Mouse (Mus musculus) embryonic facial prominence, embryonic 14.5 days (tissue): ENCODE results near the gene Gm21974. TPM values are rescaled to one million over a fixed set of nuclear protein-coding genes. Genes with fewer than 3 reads are reported as not detected.
A peak's percentile ranks its signal among the peaks of the same experiment; 100 is the strongest.

ENCODE experiments used
- ATAC-seq: fragments of 200-750 bp; cut with Nextera tagmentation; 2 replicates; pipeline ENCODE4 v1.8.0; 2017; ENCODE audit warnings: low read depth, moderate number of reproducible peaks, moderate TSS enrichment
- DNase-seq: peaks from one replicate; pipeline ENCODE4 v3.0.0-alpha.2; 2015; ENCODE audit warnings: low spot score
- H3K27ac ChIP-seq: fragments of 300-500 bp; sonication (generic); replicated peaks from 2 replicates; pipeline ENCODE4 v1.5.1; 2014; ENCODE audit warnings: low read depth, mild to moderate bottlenecking, low read length, moderate library complexity
- H3K27me3 ChIP-seq: fragments of 300-500 bp; sonication (generic); replicated peaks from 2 replicates; pipeline ENCODE4 v1.6.1; 2014; ENCODE audit warnings: low read length; ENCODE audit not compliant: control insufficient read depth, insufficient read depth
- H3K36me3 ChIP-seq: fragments of 300-500 bp; sonication (generic); 2 replicates; pipeline ENCODE4 v1.6.1; 2014; ENCODE audit warnings: low read length, mixed read lengths; ENCODE audit not compliant: control insufficient read depth, insufficient read depth
- H3K4me1 ChIP-seq: fragments of 300-500 bp; sonication (generic); 2 replicates; pipeline ENCODE4 v1.6.1; 2014; ENCODE audit warnings: antibody characterized with exemption, low read length; ENCODE audit not compliant: control insufficient read depth, insufficient read depth
- H3K4me2 ChIP-seq: fragments of 300-500 bp; sonication (generic); 2 replicates; pipeline ENCODE4 v1.6.1; 2014; ENCODE audit warnings: low read depth, mild to moderate bottlenecking, low read length, moderate library complexity, mixed read lengths
- H3K4me3 ChIP-seq: fragments of 300-500 bp; sonication (generic); 2 replicates; pipeline ENCODE4 v1.5.1; 2014; ENCODE audit warnings: low read depth, mild to moderate bottlenecking, low read length
- H3K9ac ChIP-seq: fragments of 300-500 bp; sonication (generic); 2 replicates; pipeline ENCODE4 v1.6.1; 2014; ENCODE audit warnings: low read depth, mild to moderate bottlenecking, low read length, moderate library complexity, mixed read lengths
- H3K9me3 ChIP-seq: fragments of 300-500 bp; sonication (generic); 2 replicates; pipeline ENCODE4 v1.6.1; 2016; ENCODE audit warnings: low read length; ENCODE audit not compliant: control insufficient read depth
- WGBS: fragments of 180-500 bp; shearing (Covaris S2); extraction: QIAGEN DNeasy Blood & Tissue Kit; methylation state at CpG from one replicate; pipeline ENCODE4 v1.1.7; 2014; 5-methylcytosine and 5-hydroxymethylcytosine counted together
- polyA plus RNA-seq: library from polyadenylated mRNA; unstranded; fragments of >200 nt; fragmentation: Nextera tagmentation; extraction: Ambion mirVana; gene quantifications from 2 replicates; pipeline ENCODE4 v1.2.1, GENCODE M21; 2014

Gm21974 gene
- polyA plus RNA-seq, 1 experiment from 2014 or later: not detected

GRCm38 (mm10) chr7:127867641-127868040, 27.6 kb downstream of the Gm21974 start:
- no peak for ATAC-seq

GRCm38 (mm10) chr7:127866434-127866833, 28.8 kb downstream of the Gm21974 start:
- ATAC-seq: no peak
- no peaks in the 10 kb centered on the region for H3K9me3 ChIP-seq
- H3K27ac ChIP-seq: no peak overlapping the region
- peaks cover 56% of the 10 kb centered on the region for H3K36me3 ChIP-seq
- H3K4me3 ChIP-seq: no peak overlapping the region
- no peak overlapping the region for H3K4me2 ChIP-seq
- DNase-seq: no peak
- no peaks in the 10 kb centered on the region for H3K4me1 ChIP-seq
- WGBS: 95% methylated on average over 12 of the region's 12 CpGs
- H3K9ac ChIP-seq: no peak overlapping the region
- no peaks in the 10 kb centered on the region for H3K27me3 ChIP-seq

More at GRCm38 (mm10) chr7:127867641-127868040, 27.6 kb downstream of the Gm21974 start:
- no peak overlapping the region for H3K27ac ChIP-seq
- H3K4me1 ChIP-seq: no peaks in the 10 kb centered on the region
- no peak for DNase-seq
- no peak overlapping the region for H3K4me3 ChIP-seq
- no peak overlapping the region for H3K4me2 ChIP-seq
- H3K9me3 ChIP-seq: no peaks in the 10 kb centered on the region
- 96% methylated on average over 18 of the region's 18 CpGs for WGBS
- peaks cover 63% of the 10 kb centered on the region for H3K36me3 ChIP-seq
- no peaks in the 10 kb centered on the region for H3K27me3 ChIP-seq
- H3K9ac ChIP-seq: no peak overlapping the region

- no peak for ATAC-seq
- no peaks in the 10 kb centered on the region for H3K27me3 ChIP-seq
- no peak for DNase-seq
- no peaks in the 10 kb centered on the region for H3K4me1 ChIP-seq
- no peaks in the 10 kb centered on the region for H3K36me3 ChIP-seq
- H3K4me3 ChIP-seq: no peak overlapping the region
- H3K9ac ChIP-seq: no peak overlapping the region
- H3K27ac ChIP-seq: no peak overlapping the region
- H3K4me2 ChIP-seq: no peak overlapping the region
- H3K9me3 ChIP-seq: no peaks in the 10 kb centered on the region
- WGBS: 90% methylated on average over 6 of the region's 6 CpGs
Measured at GRCm38 (mm10) chr7:127858258-127858657, 37.0 kb downstream of the Gm21974 start.

- DNase-seq (no peak), ATAC-seq (no peak)
- Histone ChIP-seq H3K4me3 (no peak overlapping the region), H3K9ac (no peak overlapping the region), H3K9me3 (no peaks in the 10 kb centered on the region), H3K27me3 (no peaks in the 10 kb centered on the region), H3K4me1 (no peaks in the 10 kb centered on the region), H3K36me3 (peaks cover 27% of the 10 kb centered on the region; the same call in 1 of the 2 replicates), H3K4me2 (no peak overlapping the region), H3K27ac (no peak overlapping the region)
- 57% methylated on average over 5 of the region's 5 CpGs for WGBS
Measured at GRCm38 (mm10) chr7:127850906-127851305, 44.3 kb downstream of the Gm21974 start.

- ATAC-seq (peak; percentile 33; the same call in 1 of the 2 replicates), DNase-seq (peak; percentile 25)
- H3K36me3 ChIP-seq: peaks cover 28% of the 10 kb centered on the region; the same call in 1 of the 2 replicates
- no peaks in the 10 kb centered on the region for H3K27me3 ChIP-seq
- WGBS: 77% methylated on average over 6 of the region's 6 CpGs
- no peaks in the 10 kb centered on the region for H3K9me3 ChIP-seq
- H3K27ac ChIP-seq: 0 out of 2 replicates have a peak overlapping the region, but pooled peaks have one; percentile 21
- no peak overlapping the region for H3K4me3 ChIP-seq
- H3K4me2 ChIP-seq: no peak overlapping the region
- H3K9ac ChIP-seq: no peak overlapping the region
- no peaks in the 10 kb centered on the region for H3K4me1 ChIP-seq
Measured at GRCm38 (mm10) chr7:127849973-127850875, 45.0 kb downstream of the Gm21974 start.

- ATAC-seq (peak; percentile 65), DNase-seq (peak; percentile 89)
- no peaks in the 10 kb centered on the region for H3K27me3 ChIP-seq
- peak overlapping the region; percentile 70 for H3K4me3 ChIP-seq
- peak overlapping the region; percentile 67 for H3K9ac ChIP-seq
- 1% methylated on average over 40 of the region's 40 CpGs for WGBS
- peak overlapping the region; percentile 96 for H3K27ac ChIP-seq
- peaks cover 26% of the 10 kb centered on the region for H3K36me3 ChIP-seq
- peak overlapping the region; percentile 95 for H3K4me2 ChIP-seq
- H3K9me3 ChIP-seq: no peaks in the 10 kb centered on the region
- H3K4me1 ChIP-seq: no peaks in the 10 kb centered on the region
Measured at GRCm38 (mm10) chr7:127842001-127842718, 53.1 kb downstream of the Gm21974 start.

GRCm38 (mm10) chr7:127841340-127842000, 53.8 kb downstream of the Gm21974 start:
- no peaks in the 10 kb centered on the region for H3K4me1 ChIP-seq
- WGBS: 0% methylated on average over 25 of the region's 46 CpGs
- H3K9ac ChIP-seq: peak overlapping the region; percentile 67
- DNase-seq (peak; percentile 97), ATAC-seq (peak; percentile 95)
- peak overlapping the region; percentile 70 for H3K4me3 ChIP-seq
- no peaks in the 10 kb centered on the region for H3K9me3 ChIP-seq
- peak overlapping the region; percentile 95 for H3K4me2 ChIP-seq
- no peaks in the 10 kb centered on the region for H3K27me3 ChIP-seq
- H3K36me3 ChIP-seq: peaks cover 20% of the 10 kb centered on the region
- H3K27ac ChIP-seq: peak overlapping the region; percentile 96

- Histone ChIP-seq H3K4me1 (no peaks in the 10 kb centered on the region), H3K36me3 (peaks cover 14% of the 10 kb centered on the region), H3K4me3 (peak overlapping the region; percentile 70), H3K4me2 (peak overlapping the region; percentile 95), H3K9ac (peak overlapping the region; percentile 67), H3K27ac (peak overlapping the region; percentile 96), H3K27me3 (no peaks in the 10 kb centered on the region), H3K9me3 (no peaks in the 10 kb centered on the region)
- DNase-seq (peak; percentile 20), ATAC-seq (peak; percentile 13)
- 5% methylated on average over 8 of the region's 15 CpGs for WGBS
Measured at GRCm38 (mm10) chr7:127840886-127841285, 54.4 kb downstream of the Gm21974 start.
